Mouse (Mus musculus): ENCODE results near the gene Tns4. TPM values are rescaled to one million over a fixed set of nuclear protein-coding genes. Genes with fewer than 3 reads are reported as not detected.
A peak's percentile ranks its signal among the peaks of the same experiment; 100 is the strongest.

The Tns4 gene
- polyA plus RNA-seq, 1 experiment = not detected

DNA sequence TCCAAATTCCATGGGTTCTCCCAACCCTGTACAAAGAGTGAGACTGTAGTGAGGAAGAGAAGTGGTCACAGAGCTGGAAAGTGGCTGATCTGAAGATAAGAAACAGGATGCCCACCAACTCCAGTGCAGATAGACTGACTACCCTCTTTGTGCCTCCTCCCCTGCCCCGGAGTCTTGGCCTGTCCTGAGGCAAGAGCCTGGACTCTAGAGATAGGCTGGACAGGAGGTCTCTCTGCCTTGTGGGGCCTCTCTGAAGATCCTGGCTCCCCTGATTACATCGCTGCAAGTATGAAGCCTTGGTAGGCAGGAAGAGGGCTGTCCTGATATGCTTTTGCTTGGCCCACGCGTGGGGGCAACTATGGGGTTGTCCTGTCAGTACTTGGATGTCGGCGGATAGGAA, 52.9 kb downstream of the Tns4 start:
- H3K27ac ChIP-seq (replicated peaks; ENCODE audit: low read depth, low read length) = no peak overlapping the region
- no peak overlapping the region for H3K4me3 ChIP-seq (ENCODE audit: insufficient read depth, low read depth, low read length)
- H3K4me1 ChIP-seq (ENCODE audit: control insufficient read depth, insufficient read depth, insufficient read length, low read length) = no peaks in the 10 kb centered on the region

DNA sequence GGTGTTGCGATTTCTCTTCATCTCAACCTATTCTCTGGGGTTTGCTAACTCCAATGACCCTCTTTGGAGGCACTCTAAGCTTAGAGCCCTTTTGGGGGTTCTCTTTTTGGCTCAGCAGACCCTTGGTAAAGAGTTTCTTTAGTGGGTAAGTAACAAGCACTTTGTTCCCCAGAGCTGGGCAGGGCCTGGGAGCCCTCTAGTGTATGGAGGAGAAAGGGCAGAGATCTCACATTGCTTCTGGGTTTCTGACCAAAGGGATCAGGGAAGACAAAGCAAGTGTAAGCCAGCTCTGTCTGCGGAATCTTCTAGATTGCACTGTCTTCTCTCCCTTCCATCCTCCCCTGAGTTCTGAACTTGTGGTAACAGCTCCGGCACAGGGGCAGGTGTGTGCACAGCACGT, 53.8 kb downstream of the Tns4 start:
- Histone ChIP-seq H3K27ac (replicated peaks; ENCODE audit: low read depth, low read length) (no peak overlapping the region), H3K4me1 (ENCODE audit: control insufficient read depth, insufficient read depth, insufficient read length, low read length) (no peaks in the 10 kb centered on the region), H3K4me3 (ENCODE audit: insufficient read depth, low read depth, low read length) (no peak overlapping the region)

- Histone ChIP-seq H3K4me1 (ENCODE audit: control insufficient read depth, insufficient read depth, insufficient read length, low read length) (no peaks in the 10 kb centered on the region), H3K4me3 (ENCODE audit: insufficient read depth, low read depth, low read length) (no peak overlapping the region), H3K27ac (replicated peaks; ENCODE audit: low read depth, low read length) (no peak overlapping the region)
These were observed 62.1 kb downstream of the Tns4 start for GRCm38 (mm10) chr11:99026899-99027440.

- Histone ChIP-seq H3K4me3 (ENCODE audit: insufficient read depth, low read depth, low read length) (no peak overlapping the region), H3K27ac (replicated peaks; ENCODE audit: low read depth, low read length) (no peak overlapping the region), H3K4me1 (ENCODE audit: control insufficient read depth, insufficient read depth, insufficient read length, low read length) (no peaks in the 10 kb centered on the region)
These were observed 63.2 kb downstream of the Tns4 start for GRCm38 (mm10) chr11:99025878-99026277.

DNA sequence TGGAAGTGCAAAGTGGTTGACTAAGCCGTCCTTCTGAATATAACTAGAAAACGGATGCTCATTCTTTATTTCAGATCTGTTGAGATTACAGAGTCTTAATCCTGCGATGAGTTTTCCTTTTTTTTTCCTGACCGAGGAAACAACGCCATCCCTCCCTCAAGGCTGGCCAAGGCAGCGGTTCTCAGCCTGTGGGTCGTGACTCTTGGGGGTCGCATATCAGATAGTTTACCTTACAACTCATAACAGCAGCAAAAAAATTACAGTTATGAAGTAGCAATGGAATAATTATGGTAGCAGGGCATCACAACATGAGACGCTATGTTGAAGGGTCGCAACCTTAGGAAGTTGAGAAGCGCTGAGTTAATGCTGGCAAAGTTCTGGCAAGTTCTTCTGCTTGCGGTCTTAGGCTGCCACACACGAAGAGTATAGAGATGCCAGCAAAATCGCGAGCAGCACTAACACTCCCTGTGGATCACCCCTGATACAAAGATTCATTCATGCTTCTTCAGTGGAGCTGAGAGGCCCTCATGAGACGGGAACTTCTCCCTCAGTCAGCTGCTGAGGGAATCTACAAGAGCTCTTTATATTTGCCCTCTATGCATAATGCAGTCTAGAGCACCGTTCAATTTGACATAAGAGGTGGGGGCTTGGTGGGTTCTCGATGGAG, 64.5 kb downstream of the Tns4 start:
- H3K27ac ChIP-seq (replicated peaks; ENCODE audit: low read depth, low read length) = no peak overlapping the region
- H3K4me3 ChIP-seq (ENCODE audit: insufficient read depth, low read depth, low read length) = peak overlapping the region; percentile 52
- H3K4me1 ChIP-seq (ENCODE audit: control insufficient read depth, insufficient read depth, insufficient read length, low read length) = no peaks in the 10 kb centered on the region

- peak within 1 kb of the TSS; percentile 74 for H3K4me3 ChIP-seq (ENCODE audit: insufficient read depth, low read depth, low read length)
- no peaks in the 10 kb centered on the region for H3K4me1 ChIP-seq (ENCODE audit: control insufficient read depth, insufficient read depth, insufficient read length, low read length)
- H3K27ac ChIP-seq (replicated peaks; ENCODE audit: low read depth, low read length) = no peak within 1 kb of the TSS
These were observed 65.3 kb downstream of the Tns4 start, which contains the start of gene Top2a for GRCm38 (mm10) chr11:99023500-99024467. Gene Top2a (minus strand): TSS chr11:99024189.

DNA sequence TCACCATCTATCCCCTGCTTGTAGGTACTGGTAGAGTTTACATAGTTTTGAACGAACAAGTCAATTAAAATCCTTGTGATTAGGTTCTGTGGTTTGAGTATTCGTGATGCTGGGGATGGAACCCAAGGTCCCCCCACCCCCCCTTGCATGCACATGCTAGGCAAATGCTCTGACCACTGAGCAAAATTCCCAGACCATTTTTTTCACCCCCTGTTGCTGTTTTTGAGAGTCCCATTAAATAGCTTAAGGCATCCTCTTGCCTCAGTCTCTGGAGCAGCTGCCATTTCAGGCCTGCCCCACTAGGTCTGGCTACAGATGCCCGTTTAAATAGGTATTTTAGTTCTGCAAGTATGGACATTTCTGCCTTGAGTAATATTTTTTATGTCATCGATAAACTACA, 66.0 kb downstream of the Tns4 start:
- H3K4me1 ChIP-seq (ENCODE audit: control insufficient read depth, insufficient read depth, insufficient read length, low read length) = no peaks in the 10 kb centered on the region
- peak overlapping the region; percentile 74 for H3K4me3 ChIP-seq (ENCODE audit: insufficient read depth, low read depth, low read length)
- H3K27ac ChIP-seq (replicated peaks; ENCODE audit: low read depth, low read length) = no peak overlapping the region

- Histone ChIP-seq H3K4me1 (ENCODE audit: control insufficient read depth, insufficient read depth, insufficient read length, low read length) (no peaks in the 10 kb centered on the region), H3K27ac (replicated peaks; ENCODE audit: low read depth, low read length) (no peak overlapping the region), H3K4me3 (ENCODE audit: insufficient read depth, low read depth, low read length) (no peak overlapping the region)
These were observed 66.6 kb downstream of the Tns4 start for GRCm38 (mm10) chr11:99022384-99022933.

- H3K4me1 ChIP-seq (ENCODE audit: control insufficient read depth, insufficient read depth, insufficient read length, low read length) = no peaks in the 10 kb centered on the region
- no peak overlapping the region for H3K4me3 ChIP-seq (ENCODE audit: insufficient read depth, low read depth, low read length)
- H3K27ac ChIP-seq (replicated peaks; ENCODE audit: low read depth, low read length) = no peak overlapping the region
These were observed 69.3 kb downstream of the Tns4 start for GRCm38 (mm10) chr11:99019844-99020243.

Other genes with a start within 250 kb of the Tns4 start
- 5.2 and 5.8 TPM in 2 replicates for gene Wipf2, start 225.7 kb downstream of the Tns4 start, polyA plus RNA-seq (2012; ENCODE audit: insufficient read depth, insufficient read length, missing spikeins)
- gene Cdc6, start 181.5 kb downstream of the Tns4 start, polyA plus RNA-seq (2012; ENCODE audit: insufficient read depth, insufficient read length, missing spikeins) = 0.28 and 1.7 TPM in 2 replicates
- gene Rara, start 161.5 kb downstream of the Tns4 start, polyA plus RNA-seq (2012; ENCODE audit: insufficient read depth, insufficient read length, missing spikeins) = 3.2 and 5.5 TPM in 2 replicates
- not detected in 2 replicates for gene Gjd3, start 106.3 kb downstream of the Tns4 start, polyA plus RNA-seq (2012; ENCODE audit: insufficient read depth, insufficient read length, missing spikeins)
- 0.92 and 1.2 TPM in 2 replicates for gene Top2a, start 65.1 kb downstream of the Tns4 start, polyA plus RNA-seq (2012; ENCODE audit: insufficient read depth, insufficient read length, missing spikeins)
- gene Igfbp4, start 48.1 kb downstream of the Tns4 start, polyA plus RNA-seq (2012; ENCODE audit: insufficient read depth, insufficient read length, missing spikeins) = 63.5 and 77.4 TPM in 2 replicates
- not detected in 2 replicates for gene Ccr7, start 65.8 kb upstream of the Tns4 start, polyA plus RNA-seq (2012; ENCODE audit: insufficient read depth, insufficient read length, missing spikeins)
- gene Smarce1, start 141.7 kb upstream of the Tns4 start, polyA plus RNA-seq (2012; ENCODE audit: insufficient read depth, insufficient read length, missing spikeins) = 36.8 and 51.0 TPM in 2 replicates
- 1.2 and 1.8 TPM in 2 replicates for gene Krt222, start 154.8 kb upstream of the Tns4 start, polyA plus RNA-seq (2012; ENCODE audit: insufficient read depth, insufficient read length, missing spikeins)
- not detected in 2 replicates for gene Krt24, start 196.0 kb upstream of the Tns4 start, polyA plus RNA-seq (2012; ENCODE audit: insufficient read depth, insufficient read length, missing spikeins)
- gene Krt25, start 233.6 kb upstream of the Tns4 start, polyA plus RNA-seq (2012; ENCODE audit: insufficient read depth, insufficient read length, missing spikeins) = not detected in 2 replicates
- not detected in 2 replicates for gene Krt26, start 248.7 kb upstream of the Tns4 start, polyA plus RNA-seq (2012; ENCODE audit: insufficient read depth, insufficient read length, missing spikeins)